Mouse (Mus musculus): Measurements from ENCODE around the gene Stim2.

GRCm38 (mm10) chr5:53961830-53962515, 36.3 kb upstream of the Stim2 start:
- TF ChIP-seq CTCF (IDR thresholded peaks at IDR 0.05; ENCODE audit: control insufficient read depth, insufficient read depth, insufficient replicate concordance, low read depth, low read length) (no peak), POLR2A (IDR thresholded peaks at IDR 0.05; ENCODE audit: control insufficient read depth, low read depth, low read length) (no peak)

All from testis, adult 2 months (tissue).